Mouse (Mus musculus) right cerebral cortex, postnatal 25 days (tissue): ENCODE measurements around the gene Rex2.
"Not testable (repeated sequence)": the region's sequence is repeated elsewhere in the genome, so short reads cannot be mapped to it uniquely, and the experiment has no call there.

Experiments
- DNase-seq: peaks from one replicate; pipeline ENCODE4 v3.0.0; 2022

The Rex2 gene

DNA sequence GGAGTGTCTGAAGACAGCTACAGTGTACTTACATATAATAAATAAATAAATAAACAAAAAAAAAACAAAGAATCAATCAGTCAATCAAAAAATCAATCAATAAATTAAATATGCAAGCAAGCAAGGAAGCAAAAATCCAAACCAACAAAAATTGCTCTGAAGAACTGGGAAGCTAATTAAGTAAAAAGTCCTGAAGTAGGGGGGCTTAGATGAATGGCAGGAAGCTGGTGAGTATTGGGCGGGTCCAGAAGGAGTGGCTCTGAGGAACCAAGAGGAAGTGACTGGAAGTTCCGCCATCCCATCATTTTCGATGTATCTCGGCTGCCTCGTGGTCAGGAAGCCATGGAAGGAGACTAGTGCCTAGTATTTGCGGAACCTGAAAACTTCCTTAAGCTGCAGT is at the start of gene Rex2:
Gene Rex2, plus strand, starts transcription at position 301 of the 400 bp plus-strand sequence.
- DNase-seq = not testable (repeated sequence)

DNA sequence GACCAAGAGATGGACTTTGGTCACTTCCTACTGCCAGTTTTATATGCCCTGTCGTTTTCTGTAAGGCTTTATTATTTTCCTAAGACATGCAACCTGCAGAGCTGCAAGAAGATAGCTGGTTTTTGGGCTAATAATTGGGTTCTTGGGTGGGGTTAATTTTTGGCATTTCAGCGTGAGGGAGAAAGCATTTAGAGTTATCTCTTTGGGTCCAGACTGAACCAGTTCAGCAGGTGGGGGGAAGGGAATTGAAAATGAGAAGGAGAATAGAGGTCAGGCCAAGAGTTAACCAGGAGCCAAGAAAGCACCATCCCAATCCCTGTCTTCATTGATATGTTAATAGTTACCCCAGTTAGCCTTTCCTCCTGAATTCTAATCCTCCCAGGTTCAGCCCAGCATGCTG is 45.1 kb upstream of the Rex2 start:
- DNase-seq = not testable (repeated sequence)

DNA sequence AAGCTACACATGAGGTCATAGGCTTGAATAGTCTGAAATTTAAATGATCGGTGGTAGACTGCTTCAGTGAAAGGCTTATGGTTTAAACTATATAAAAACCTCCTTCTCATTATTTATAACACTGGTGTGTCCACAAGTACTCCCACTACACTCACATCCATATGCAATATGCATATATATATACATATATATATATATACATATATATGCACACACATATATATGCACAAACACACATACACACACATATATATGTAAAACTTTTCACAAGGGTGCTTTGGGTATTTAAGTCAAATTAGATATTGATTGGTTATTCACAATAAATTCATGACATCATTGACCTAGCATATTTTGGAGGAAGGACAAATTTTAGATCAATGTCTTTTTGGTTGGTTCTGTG is 3.2 kb upstream of the Rex2 start:
- not testable (repeated sequence) for DNase-seq

DNA sequence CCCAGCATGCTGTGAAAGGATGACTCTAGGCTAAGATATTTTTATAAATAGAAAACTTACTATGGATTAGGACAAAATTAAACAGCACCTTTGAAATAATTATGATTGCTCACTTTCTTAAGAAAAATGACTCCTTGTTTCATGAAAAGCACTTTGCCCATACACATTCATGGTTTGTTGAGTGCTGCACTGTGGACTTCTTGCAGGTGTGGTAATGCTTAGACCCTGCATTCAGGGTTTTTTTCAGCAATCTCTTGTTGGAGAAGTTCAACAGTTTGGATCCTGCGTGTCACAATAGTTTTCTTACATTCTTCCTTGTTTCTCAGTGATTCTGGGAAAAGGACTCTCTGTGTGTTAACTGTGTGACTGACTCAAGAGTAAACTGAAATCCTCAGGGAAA is 4.7 kb downstream of the Rex2 start:
- not testable (repeated sequence) for DNase-seq

DNA sequence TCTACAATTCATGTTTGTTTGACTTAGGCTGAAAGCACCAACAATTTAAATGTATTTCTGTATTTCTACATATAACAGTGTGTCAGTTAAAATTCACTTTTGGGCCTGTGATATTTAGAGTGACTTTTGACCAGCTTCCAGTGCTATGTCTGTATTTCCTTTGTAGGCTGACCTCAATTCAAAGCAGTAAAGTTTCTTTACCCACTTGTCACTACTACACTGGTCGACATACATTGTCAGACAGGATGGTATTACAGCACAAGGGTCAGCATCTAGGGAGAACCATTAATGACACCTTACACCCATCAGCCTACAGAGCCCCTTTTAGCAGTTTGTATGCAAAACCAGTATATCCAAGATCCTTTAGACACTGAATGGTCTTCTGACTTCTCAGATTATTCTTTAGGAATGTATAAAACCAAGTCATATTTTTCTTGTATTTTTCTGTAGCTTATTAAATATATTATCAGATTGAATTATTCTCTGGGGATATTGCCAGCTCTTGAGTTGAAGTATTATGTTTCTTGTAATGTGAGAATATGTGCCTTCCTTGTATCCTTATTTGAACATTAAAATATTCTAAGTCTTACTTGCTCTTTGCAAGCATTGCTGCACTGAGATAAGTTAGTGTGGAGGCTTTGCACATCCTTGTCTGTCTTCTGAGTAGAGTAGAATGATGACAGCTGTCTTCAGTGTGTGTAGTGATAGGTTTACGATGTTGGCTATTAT is 9.8 kb downstream of the Rex2 start:
- DNase-seq = not testable (repeated sequence)

DNA sequence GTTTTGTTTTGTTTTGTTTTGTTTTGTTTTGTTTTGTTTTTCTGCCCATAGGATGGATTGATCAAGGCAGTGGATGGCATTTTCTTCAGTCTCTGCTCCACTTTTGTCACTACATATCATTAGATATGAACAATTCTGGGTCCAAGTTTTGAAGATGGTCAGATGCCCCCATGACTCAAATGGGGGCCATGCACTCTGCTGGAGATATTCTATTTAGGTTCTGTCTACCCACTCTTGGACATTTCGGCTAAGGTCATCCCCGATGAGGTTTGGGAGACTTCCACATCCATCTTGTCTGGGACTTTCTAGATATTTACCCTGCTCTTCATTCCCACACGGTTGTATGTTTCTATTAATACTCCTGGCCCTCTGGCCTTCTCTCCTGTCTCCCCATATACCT is 42.1 kb downstream of the Rex2 start:
- DNase-seq = not testable (repeated sequence)

DNA sequence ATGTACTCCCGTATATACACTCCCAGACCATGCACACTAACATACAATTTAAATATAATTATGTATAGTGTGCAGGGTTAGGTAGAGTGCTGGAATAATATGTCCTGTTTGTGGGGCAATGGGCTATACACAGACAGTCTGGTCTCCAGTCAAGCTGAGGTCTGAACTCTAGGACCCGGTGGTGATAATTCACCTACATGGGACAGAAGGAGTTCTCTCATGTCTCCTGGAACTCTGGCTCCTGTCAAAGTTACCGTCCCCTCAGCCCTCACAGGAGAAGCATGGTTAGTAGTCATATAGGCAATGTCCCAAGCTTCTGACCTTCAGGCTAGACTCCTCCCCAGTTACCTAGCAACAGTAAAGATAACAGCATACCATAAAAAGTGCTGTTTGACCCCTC is 44.2 kb downstream of the Rex2 start:
- not testable (repeated sequence) for DNase-seq

DNA sequence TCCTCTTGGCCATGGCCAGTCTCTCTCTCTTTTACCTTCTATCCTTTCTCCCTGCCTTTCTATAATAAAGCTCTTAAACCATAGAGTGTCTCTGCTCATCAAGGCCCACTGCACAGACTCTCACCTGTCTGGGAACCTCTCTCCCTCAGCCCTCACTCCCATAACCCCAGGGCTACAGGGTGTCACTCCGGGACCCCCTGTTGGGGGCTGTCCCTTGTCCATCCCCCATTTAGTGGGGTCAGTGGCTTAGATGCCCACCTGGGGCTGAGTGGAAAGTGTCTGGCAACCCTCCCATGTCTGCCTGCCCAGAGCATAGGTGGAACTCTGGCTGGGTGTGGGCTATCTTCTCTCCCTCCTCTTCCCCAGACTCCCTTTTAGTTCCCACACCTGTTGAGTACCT is 44.7 kb downstream of the Rex2 start:
- DNase-seq = not testable (repeated sequence)

DNA sequence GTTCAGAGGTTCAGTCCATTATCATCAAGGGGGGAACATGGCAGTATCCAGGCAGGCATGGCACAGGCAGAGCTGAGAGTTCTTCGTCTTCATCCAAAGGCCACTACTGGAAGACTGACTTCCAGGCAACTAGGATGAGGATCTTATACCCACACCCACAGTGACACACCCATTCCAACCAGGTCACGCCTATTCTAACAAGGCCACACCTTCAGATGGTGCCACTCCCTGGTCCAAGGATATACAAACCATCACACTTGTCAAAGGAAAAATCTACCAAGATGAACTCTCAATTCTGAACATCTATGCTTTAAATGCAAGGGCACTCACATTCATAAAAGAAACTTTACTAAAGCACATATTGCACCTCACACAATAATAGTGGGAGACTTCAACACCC is 74.0 kb downstream of the Rex2 start:
- DNase-seq = not testable (repeated sequence)

DNA sequence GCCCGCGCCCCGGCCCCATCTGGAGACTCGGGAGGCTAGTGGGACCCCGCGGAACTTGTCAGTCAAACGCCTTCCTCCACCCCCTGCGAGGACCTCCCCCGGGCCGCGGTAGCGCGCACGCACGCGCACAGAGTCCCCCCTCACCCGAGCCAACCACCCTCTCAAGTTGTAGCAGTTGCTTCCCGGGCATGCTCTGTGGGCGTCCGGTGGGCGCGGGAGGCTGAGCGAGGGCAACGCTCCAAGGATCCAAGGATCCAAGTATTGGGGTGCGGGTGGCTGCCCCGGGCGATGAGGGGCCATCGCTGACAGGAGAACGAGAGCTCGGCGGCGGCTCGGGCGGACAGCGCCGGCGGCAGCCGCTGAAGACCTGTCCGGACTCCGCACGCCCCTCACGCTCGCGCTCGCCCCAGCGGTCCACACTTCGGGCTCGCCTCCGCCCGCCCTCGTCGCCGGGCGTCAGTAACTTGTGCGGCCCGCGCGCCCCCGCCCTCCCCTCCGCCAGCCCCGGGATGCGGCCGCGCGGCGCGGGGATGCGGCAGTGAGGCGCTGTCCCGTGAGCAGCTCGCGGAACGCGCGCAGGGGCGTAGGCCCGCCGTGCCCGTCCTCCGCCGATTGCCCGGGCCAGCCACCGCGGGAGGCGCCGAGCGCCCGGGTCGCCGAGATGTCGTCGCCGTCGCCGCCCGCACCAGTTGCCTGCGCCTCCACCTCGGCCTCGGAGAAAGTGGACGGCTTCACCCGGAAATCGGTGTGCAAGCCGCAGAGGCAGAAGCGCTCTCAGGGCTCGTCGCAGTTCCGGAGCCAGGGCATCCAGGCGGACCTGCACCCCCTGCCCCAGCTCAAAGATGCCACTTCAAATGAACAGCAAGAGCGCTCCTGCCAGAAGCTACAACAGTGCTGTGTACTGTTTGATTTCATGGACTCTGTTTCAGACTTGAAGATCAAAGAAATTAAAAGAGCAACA is 80.3 kb downstream of the Rex2 start:
- DNase-seq = peak; percentile 20

DNA sequence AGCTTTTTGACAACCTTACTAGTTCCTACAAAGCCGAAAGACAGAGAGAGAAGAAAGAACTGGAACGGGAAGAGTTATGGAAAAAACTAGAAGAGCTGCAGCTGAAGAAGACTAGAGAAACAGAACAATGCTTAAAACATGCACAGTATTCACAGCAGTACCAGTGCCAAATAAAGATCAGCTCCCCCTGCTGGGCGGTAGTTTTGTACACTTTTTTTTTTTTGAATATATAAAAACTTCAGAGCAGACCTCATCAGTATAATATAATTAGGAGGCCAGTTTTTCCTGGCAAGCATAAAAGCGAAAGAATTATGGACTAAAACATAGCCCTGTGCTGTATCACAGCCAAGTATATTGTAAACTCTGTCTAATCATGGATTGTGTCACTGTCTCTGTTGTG is 82.2 kb downstream of the Rex2 start:
- not testable (repeated sequence) for DNase-seq
